Mouse (Mus musculus): ENCODE data around the gene Irf8. TPM values are rescaled to one million over a fixed set of nuclear protein-coding genes. Genes with fewer than 3 reads are reported as not detected.
"Not testable (repeated sequence)": the region's sequence is repeated elsewhere in the genome, so short reads cannot be mapped to it uniquely, and the experiment has no call there.

The Irf8 gene
- polyA plus RNA-seq, 1 experiment from 2014 or later, result 5.9 TPM

DNA sequence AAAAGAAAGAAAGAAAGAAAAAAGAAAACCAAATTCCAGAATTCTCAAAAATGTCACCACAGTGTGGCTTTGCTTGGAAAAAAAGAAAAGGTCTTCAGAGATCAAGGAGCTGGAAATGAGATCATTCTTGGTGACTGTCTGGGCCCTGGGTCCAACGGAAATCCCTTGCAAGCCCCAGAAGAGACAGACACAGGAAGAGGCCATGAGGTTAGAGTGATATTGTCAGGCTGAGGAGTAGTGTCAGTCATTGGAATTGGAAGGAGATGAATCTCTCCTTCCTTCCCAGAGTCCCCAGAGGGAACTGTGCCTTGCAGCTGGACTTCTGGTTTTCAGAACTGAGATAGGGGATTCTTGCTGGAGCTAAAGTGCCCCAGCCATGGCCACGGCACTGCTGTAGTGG, 36.6 kb upstream of the Irf8 start:
- Histone ChIP-seq H3K4me1 (peaks cover 14% of the 10 kb centered on the region; the same call in 1 of the 2 replicates), H3K27ac (no peak overlapping the region), H3K4me3 (no peak overlapping the region), H3K9me3 (no peaks in the 10 kb centered on the region), H3K9ac (no peak overlapping the region), H3K27me3 (peaks cover 9% of the 10 kb centered on the region; the same call in 1 of the 2 replicates), H3K4me2 (no peak overlapping the region), H3K36me3 (no peaks in the 10 kb centered on the region)
- 58% methylated on average over 2 of the region's 2 CpGs for WGBS
- ATAC-seq (ENCODE audit: insufficient number of reproducible peaks, low FRiP score, low TSS enrichment, low read depth), result no peak

DNA sequence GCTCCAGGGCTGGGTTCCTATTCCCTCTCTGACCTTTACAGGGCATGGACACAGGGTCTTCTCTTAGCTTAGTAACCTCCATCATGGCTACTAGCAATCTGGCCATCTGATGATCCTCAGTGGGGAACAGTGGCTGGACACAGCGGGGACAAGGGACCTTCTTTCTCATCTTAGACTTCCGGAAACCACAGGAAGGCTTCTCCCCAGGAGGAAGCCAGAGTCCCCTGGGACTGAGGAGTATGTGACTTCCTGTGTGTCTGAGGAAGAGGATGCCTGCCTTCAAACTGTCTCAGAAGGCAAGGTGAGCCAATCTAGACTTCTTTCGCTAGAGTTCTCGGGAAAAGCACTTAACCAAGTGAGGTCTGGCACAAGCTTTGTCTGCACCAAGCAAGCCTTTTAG, 36.1 kb upstream of the Irf8 start:
- Histone ChIP-seq H3K36me3 (no peaks in the 10 kb centered on the region), H3K9ac (no peak overlapping the region), H3K4me3 (no peak overlapping the region), H3K27me3 (peaks cover 11% of the 10 kb centered on the region; the same call in 1 of the 2 replicates), H3K4me1 (peaks cover 13% of the 10 kb centered on the region; the same call in 1 of the 2 replicates), H3K27ac (no peak overlapping the region), H3K9me3 (no peaks in the 10 kb centered on the region), H3K4me2 (no peak overlapping the region)
- WGBS, result 85% methylated on average over 4 of the region's 4 CpGs
- no peak for ATAC-seq (ENCODE audit: insufficient number of reproducible peaks, low FRiP score, low TSS enrichment, low read depth)

DNA sequence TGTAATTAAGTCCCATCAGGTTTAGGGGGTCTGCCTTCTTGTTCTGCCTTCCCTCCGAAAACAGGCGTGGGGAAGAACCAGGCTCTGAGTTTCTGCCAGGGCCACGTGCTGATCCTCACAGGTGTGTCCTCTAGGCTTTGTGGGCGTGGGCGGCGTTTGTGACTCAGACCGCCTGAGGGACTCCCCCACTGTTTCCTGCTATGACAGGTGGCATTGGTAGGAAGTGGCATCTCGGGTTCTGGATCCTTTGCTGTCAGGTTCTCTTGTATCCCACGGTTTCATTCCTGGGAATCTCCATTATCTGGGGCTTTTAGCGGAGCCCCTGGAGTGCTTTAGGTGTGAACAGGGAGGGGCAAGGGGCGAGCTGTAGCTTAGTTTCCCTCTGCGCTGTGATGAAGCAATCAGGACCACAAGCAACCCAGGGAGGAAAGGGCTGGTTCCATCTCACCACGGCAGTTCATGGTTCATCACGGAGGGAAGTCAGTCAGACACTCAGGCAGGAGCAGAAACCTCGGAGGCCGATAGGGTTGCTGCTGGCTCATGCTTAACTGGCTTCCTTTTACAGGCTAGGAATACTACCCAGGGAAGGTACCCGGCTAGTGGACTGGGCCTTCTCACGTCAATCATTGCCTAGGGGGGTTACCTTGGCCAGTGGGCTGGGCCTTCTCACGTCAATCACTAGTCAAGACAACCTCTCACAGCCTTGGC, 34.2 kb upstream of the Irf8 start:
- no peak overlapping the region for H3K4me3 ChIP-seq
- H3K27ac ChIP-seq, result no peak overlapping the region
- H3K4me2 ChIP-seq, result no peak overlapping the region
- no peaks in the 10 kb centered on the region for H3K9me3 ChIP-seq
- H3K27me3 ChIP-seq, result peaks cover 13% of the 10 kb centered on the region
- H3K4me1 ChIP-seq, result peaks cover 7% of the 10 kb centered on the region; the same call in 1 of the 2 replicates
- H3K36me3 ChIP-seq, result no peaks in the 10 kb centered on the region
- ATAC-seq (ENCODE audit: insufficient number of reproducible peaks, low FRiP score, low TSS enrichment, low read depth), result no peak
- 36% methylated on average over 19 of the region's 19 CpGs for WGBS
- H3K9ac ChIP-seq, result no peak overlapping the region

DNA sequence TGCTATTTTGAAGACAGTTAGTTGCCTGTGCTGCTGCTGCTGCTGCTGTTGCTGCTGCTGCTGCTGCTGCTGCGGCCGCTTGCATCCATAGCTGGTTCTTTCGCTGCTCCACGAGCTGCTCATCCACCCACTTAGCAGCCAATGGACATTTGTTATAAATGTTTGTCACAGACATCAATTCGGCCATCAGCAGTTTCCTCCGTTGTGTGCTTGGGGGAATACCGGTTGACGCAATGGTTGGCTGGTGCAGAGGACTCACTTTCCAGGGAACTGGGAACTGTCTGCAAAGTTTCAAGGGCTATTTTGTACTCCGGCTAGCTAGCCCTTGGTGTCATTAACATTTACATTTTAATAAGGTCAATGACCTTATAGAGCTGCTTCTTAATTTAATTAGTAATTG, 32.0 kb upstream of the Irf8 start:
- ATAC-seq (ENCODE audit: insufficient number of reproducible peaks, low FRiP score, low TSS enrichment, low read depth), result no peak

DNA sequence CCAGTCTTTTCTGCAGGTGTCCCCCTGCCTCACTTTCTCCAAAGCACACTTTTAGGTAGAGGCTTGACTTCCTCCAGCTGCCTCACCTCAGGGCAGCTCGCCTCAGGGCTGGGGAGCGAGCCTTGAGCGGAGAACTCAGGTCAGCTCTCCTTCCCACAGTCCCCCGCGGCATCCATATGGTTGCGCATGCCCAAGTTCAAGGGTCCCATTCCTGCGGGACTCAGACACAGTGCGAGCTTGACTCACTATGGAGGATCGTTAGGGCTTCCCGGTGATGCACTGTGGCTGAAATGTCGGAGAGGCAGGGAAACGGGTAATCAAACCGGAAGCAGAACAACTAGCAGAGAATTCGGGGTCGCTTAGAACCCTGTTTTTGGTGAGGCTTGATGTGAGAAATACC, 31.0 kb upstream of the Irf8 start:
- H3K27me3 ChIP-seq, result peaks cover 13% of the 10 kb centered on the region
- peaks cover 2% of the 10 kb centered on the region; the same call in 1 of the 2 replicates for H3K4me1 ChIP-seq
- ATAC-seq (ENCODE audit: insufficient number of reproducible peaks, low FRiP score, low TSS enrichment, low read depth), result no peak
- no peaks in the 10 kb centered on the region for H3K9me3 ChIP-seq
- H3K4me2 ChIP-seq, result no peak overlapping the region
- no peak overlapping the region for H3K4me3 ChIP-seq
- no peak overlapping the region for H3K27ac ChIP-seq
- 70% methylated on average over 15 of the region's 15 CpGs for WGBS
- H3K9ac ChIP-seq, result no peak overlapping the region
- no peaks in the 10 kb centered on the region for H3K36me3 ChIP-seq

More for the DNA sequence above, 32.0 kb upstream of the Irf8 start:
- no peaks in the 10 kb centered on the region for H3K9me3 ChIP-seq
- H3K4me2 ChIP-seq, result no peak overlapping the region
- H3K4me3 ChIP-seq, result no peak overlapping the region
- H3K4me1 ChIP-seq, result peaks cover 2% of the 10 kb centered on the region; the same call in 1 of the 2 replicates
- no peak overlapping the region for H3K9ac ChIP-seq
- H3K27me3 ChIP-seq, result peaks cover 13% of the 10 kb centered on the region
- H3K36me3 ChIP-seq, result no peaks in the 10 kb centered on the region
- WGBS, result 26% methylated on average over 9 of the region's 9 CpGs
- H3K27ac ChIP-seq, result no peak overlapping the region

DNA sequence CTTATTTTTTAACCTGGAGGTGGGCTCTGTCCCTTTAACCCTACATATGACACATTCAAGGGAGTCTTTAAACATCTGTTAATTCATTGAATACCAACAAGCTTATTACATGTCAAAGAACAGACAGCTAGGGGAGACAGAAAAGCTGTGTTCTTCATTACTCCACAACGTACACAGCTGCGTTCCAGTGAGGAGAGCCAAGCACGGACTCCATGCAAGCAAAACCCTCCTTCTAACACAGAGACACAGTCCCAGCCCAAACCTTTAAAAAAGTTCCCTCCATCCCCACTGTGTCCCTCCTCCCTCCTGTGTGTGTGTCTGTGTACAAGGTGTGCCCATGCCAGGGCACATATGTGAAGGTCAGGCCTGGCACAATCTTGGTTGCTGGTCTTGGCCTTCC, 30.0 kb upstream of the Irf8 start:
- Histone ChIP-seq H3K4me2 (no peak overlapping the region), H3K27me3 (peaks cover 13% of the 10 kb centered on the region), H3K9ac (no peak overlapping the region), H3K36me3 (no peaks in the 10 kb centered on the region), H3K4me3 (no peak overlapping the region), H3K27ac (no peak overlapping the region), H3K4me1 (peaks cover 2% of the 10 kb centered on the region; the same call in 1 of the 2 replicates), H3K9me3 (no peaks in the 10 kb centered on the region)
- whole genome bisulfite sequencing, result 63% methylated on average over 3 of the region's 3 CpGs
- no peak for ATAC-seq (ENCODE audit: insufficient number of reproducible peaks, low FRiP score, low TSS enrichment, low read depth)

DNA sequence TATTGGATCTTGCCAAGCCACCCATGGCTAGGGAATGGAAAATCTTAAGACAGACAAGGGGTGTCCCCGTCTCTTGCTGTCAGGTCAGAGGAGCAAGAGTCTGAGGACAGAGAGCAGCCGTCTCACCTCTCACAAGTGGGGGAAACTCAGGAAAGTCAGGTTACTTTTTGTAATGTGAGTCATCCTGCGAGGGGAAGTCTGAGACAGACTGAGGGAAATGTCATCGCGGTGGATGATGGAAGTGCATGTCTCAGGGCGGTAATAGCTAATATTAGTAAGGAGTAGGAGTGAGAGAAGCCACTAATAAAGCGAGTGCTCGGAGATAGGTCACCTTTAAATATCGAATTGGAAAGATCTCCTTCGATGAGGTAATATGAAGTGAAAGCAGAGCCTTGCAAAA, 27.0 kb upstream of the Irf8 start:
- H3K4me1 ChIP-seq, result 0 out of 2 replicates have a peak, but pooled peaks cover under 1% of the 10 kb centered on the region
- no peak for ATAC-seq (ENCODE audit: insufficient number of reproducible peaks, low FRiP score, low TSS enrichment, low read depth)
- H3K36me3 ChIP-seq, result no peaks in the 10 kb centered on the region
- H3K4me3 ChIP-seq, result no peak overlapping the region
- peaks cover 8% of the 10 kb centered on the region for H3K27me3 ChIP-seq
- H3K27ac ChIP-seq, result no peak overlapping the region
- no peaks in the 10 kb centered on the region for H3K9me3 ChIP-seq
- H3K9ac ChIP-seq, result no peak overlapping the region
- WGBS, result 80% methylated on average over 10 of the region's 10 CpGs
- H3K4me2 ChIP-seq, result no peak overlapping the region

DNA sequence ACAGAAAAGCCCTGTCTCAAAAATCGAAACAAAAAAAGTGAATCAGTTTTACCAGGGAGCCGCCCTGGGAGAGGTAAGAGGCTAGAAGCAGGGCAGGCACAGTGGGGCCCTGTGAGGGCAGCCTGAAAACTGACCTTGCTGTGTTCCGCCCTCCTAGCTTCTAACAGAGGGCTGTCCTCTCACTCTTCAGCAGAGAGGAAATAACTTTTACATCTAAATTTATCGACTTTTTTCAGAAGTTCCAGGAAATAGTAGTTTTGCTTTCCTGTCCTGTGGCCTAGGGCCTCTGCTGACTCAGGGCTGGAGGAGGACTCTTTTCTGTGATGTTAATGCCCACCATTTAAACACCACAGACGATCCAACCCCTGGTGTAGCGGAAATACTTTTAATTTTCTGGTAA, 21.0 kb upstream of the Irf8 start:
- Histone ChIP-seq H3K27ac (no peak overlapping the region), H3K27me3 (no peaks in the 10 kb centered on the region), H3K9me3 (no peaks in the 10 kb centered on the region), H3K4me2 (no peak overlapping the region), H3K36me3 (no peaks in the 10 kb centered on the region), H3K4me3 (no peak overlapping the region), H3K4me1 (no peaks in the 10 kb centered on the region), H3K9ac (no peak overlapping the region)
- 70% methylated on average over 6 of the region's 6 CpGs for WGBS
- no peak for ATAC-seq (ENCODE audit: insufficient number of reproducible peaks, low FRiP score, low TSS enrichment, low read depth)

DNA sequence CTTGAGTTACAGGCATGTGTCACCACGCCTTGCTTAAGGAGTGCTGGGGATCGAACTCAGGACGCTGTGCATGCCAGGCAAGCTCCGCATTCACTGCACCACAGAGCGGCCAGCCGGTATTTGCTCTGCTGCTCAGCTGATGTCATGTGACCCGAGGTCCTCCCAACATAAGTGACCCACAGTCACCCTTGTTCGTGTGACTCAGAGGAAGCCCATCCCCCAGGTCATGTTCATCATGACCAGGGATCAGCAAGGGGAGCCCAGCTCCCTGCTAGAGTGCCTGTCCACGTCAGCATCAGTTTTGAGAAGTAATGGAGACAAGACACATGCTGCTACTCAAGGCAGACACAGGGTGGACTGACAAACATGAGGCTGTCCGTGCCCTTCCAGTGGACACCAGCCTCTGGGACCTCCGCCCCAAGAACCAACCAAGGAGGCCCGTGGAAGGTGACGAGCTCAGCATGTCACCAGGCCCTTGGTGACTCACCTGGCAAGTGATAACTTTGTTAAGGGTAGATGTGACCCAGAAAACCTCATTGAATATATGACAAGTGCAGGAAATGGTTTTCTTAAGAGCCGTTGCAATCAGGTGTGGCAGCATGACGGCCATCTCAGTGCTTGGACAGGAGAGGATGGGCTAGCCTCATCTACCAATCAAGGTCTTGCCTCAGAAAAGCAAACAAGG, 20.0 kb upstream of the Irf8 start:
- ATAC-seq (ENCODE audit: insufficient number of reproducible peaks, low FRiP score, low TSS enrichment, low read depth), result 0 out of 2 replicates have a peak, but pooled peaks have one; percentile 24
- no peak overlapping the region for H3K9ac ChIP-seq
- H3K4me3 ChIP-seq, result no peak overlapping the region
- H3K4me1 ChIP-seq, result no peaks in the 10 kb centered on the region
- no peak overlapping the region for H3K27ac ChIP-seq
- H3K9me3 ChIP-seq, result no peaks in the 10 kb centered on the region
- no peak overlapping the region for H3K4me2 ChIP-seq
- WGBS, result 82% methylated on average over 15 of the region's 15 CpGs
- H3K27me3 ChIP-seq, result no peaks in the 10 kb centered on the region
- no peaks in the 10 kb centered on the region for H3K36me3 ChIP-seq

DNA sequence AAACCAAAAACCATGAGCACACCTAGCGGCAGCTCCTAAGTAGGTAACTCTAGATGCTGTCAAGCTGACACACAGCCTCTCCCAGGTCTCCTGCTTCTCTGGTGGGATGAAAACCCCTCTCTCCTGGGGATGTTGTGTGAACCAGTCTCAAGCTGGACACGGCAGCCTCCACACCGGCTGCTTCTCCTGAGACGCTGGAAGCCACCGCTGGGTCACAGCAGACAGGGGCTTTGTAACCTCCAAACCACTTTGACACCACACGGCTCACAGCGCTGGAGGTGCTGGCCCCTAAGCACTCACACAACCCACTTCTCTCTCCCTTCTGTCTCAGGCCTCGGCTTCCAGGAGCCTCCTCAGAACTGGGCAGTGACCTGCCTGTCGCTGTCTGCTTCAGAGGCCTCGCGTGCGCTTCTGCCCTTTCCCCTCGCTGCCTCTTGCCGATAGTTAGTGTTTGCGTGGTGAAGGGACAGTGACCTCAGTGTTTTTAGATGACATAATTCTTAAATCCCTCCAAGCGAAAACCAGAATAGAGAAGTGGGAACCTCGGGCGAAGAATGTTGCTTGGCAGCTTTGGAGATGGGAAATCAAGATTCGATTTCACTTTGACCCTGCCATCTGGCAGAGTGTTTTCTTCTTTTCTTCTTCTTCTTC, 16.4 kb upstream of the Irf8 start:
- no peak for ATAC-seq (ENCODE audit: insufficient number of reproducible peaks, low FRiP score, low TSS enrichment, low read depth)
- Histone ChIP-seq H3K36me3 (no peaks in the 10 kb centered on the region), H3K9me3 (no peaks in the 10 kb centered on the region), H3K9ac (no peak overlapping the region), H3K27ac (no peak overlapping the region), H3K4me2 (no peak overlapping the region), H3K4me1 (no peaks in the 10 kb centered on the region), H3K27me3 (no peaks in the 10 kb centered on the region), H3K4me3 (no peak overlapping the region)
- WGBS, result 64% methylated on average over 19 of the region's 19 CpGs

DNA sequence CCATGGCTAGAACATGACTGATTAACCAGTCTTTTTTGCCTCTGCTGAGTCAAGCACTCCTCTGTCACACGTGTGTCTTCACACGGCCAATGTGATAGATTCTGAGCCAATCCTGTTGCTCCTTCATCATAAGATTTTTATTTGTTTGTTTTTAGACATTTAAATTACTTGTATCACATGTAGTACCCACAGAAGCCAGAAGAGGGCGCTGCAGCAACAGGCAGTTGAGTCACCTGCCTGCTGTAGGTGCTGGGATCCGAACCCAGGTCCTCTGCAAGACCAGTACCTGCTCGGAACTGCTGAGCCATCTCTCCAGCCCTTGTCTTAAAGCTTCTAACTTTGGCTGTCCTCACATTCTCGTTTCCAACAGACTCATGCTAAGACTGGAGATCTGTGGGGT, 13.1 kb upstream of the Irf8 start:
- Histone ChIP-seq H3K27ac (no peak overlapping the region), H3K4me2 (no peak overlapping the region), H3K36me3 (no peaks in the 10 kb centered on the region), H3K27me3 (no peaks in the 10 kb centered on the region), H3K4me3 (no peak overlapping the region), H3K9me3 (no peaks in the 10 kb centered on the region), H3K4me1 (no peaks in the 10 kb centered on the region), H3K9ac (no peak overlapping the region)
- ATAC-seq (ENCODE audit: insufficient number of reproducible peaks, low FRiP score, low TSS enrichment, low read depth), result no peak
- 70% methylated on average over 6 of the region's 6 CpGs for WGBS

DNA sequence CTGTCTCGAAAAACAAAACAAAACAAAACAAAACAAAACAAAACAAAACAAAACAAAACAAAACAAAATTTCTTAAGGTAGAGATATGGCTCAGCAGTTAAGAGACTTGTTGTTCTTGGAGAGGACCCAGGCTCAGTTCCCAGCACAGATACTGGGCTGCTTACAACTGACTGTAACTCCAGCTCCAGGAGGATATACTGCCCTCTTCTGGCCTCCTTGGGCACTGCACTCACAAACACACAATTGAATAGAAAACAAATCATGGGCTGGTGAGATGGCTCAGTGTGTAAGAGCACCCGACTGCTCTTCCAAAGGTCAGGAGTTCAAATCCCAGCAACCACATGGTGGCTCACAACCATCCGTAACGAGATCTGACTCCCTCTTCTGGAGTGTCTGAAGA, 12.1 kb upstream of the Irf8 start:
- not testable (repeated sequence) for H3K9ac ChIP-seq; H3K4me3 ChIP-seq; H3K4me2 ChIP-seq; H3K9me3 ChIP-seq; H3K36me3 ChIP-seq; H3K27me3 ChIP-seq; H3K4me1 ChIP-seq; ATAC-seq (ENCODE audit: insufficient number of reproducible peaks, low FRiP score, low TSS enrichment, low read depth); H3K27ac ChIP-seq
- 92% methylated on average over 4 of the region's 4 CpGs for WGBS
